Mouse (Mus musculus): ENCODE data around the gene Tmem131. TPM values are rescaled to one million over a fixed set of nuclear protein-coding genes. Genes with fewer than 3 reads are reported as not detected.
A peak's percentile ranks its signal among the peaks of the same experiment; 100 is the strongest.

The Tmem131 gene
- total RNA-seq, 2 experiments from 2014 or later, result 32.9 to 35.9 TPM

DNA sequence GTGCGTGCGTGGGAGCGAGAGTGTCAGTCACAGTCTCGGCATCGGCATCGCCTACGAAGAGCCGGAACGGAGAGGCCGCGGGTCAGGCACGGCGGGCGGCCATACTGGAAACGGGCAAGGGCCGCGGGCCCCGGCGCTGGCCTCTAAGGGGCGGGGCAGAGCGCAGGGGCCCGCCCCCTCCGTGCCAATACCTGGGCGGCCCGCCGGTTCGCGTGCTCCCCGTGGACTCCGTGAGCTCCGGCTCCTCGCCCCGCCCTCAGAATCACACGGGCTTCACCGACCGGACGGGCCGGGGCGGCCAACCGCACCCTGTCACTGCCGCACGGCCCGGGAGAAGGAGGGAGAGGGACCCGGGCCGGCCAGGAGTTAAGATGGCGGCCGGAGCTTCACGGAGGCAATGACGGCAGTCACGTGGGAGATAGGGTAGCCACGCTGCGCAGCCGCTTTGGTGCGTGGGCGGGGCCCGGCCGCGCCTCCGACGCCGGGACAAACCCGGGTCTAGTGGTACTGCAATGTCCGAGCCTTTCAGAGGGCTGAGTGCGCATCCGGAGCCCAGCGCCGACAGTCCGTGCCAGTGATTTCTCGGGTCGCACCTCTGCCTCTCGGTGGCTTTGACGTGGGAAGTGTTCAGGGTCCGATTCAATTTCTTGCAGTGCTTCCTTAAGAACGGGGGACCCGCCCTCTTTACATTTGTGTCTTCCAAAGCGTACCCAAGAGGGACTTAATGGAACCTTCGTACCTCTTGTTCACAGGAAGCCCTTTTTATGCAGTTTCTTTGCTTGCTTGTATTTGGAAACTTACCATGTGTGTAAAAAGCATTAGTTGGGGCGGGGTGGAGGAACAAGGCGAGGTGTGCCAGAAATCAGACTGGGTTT, 3.7 kb downstream of the Tmem131 start:
- intact Hi-C loops (cut with DNase I), result loop anchor here (1.0 to 5.0 kb wide), 7 partner anchors 15 to 138 kb away; partner anchors contain the start of gene Vwa3b
- peak; percentile 91 to 94 for DNase-seq

- DNase-seq, result peak; percentile 37 to 60
- intact Hi-C loops (cut with DNase I), result loop anchor here (2.0 to 5.0 kb wide), 3 partner anchors 14 to 97 kb away; no protein-coding TSS in a partner anchor
Observed at GRCm38 (mm10) chr1:36938801-36939286, 4.6 kb downstream of the Tmem131 start.

GRCm38 (mm10) chr1:36938348-36938747, 5.1 kb downstream of the Tmem131 start:
- DNase-seq, result no peak
- intact Hi-C loops (cut with DNase I), result loop anchor here (2.0 to 5.0 kb wide), 3 partner anchors 14 to 96 kb away; no protein-coding TSS in a partner anchor

DNA sequence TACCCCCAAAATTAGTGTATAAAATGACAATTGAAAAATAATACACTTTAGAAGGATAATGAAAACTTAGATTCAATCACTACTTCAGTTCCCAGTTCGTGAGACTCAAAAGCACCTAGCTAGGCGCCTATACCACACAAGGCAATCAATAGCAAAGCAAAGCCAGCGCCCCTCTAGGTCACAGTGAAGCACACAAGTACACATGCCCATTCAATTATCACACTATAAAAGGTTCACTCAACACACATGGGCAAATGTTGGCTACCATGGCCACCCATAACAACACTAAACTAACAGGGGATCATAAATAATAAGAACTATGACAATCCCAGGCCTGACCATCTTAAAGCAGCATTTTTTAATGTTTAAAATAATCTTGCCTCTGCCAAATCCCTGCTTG, 5.8 kb downstream of the Tmem131 start:
- no peak for DNase-seq
- intact Hi-C loops (cut with DNase I), result loop anchor here (2.0 to 5.0 kb wide), 3 partner anchors 13 to 95 kb away; no protein-coding TSS in a partner anchor

GRCm38 (mm10) chr1:36937015-36937414, 6.5 kb downstream of the Tmem131 start:
- DNase-seq, result no peak
- intact Hi-C loops (cut with DNase I), result loop anchor here (5.0 kb wide), 1 partner anchor 95 kb away; no protein-coding TSS in a partner anchor

DNA sequence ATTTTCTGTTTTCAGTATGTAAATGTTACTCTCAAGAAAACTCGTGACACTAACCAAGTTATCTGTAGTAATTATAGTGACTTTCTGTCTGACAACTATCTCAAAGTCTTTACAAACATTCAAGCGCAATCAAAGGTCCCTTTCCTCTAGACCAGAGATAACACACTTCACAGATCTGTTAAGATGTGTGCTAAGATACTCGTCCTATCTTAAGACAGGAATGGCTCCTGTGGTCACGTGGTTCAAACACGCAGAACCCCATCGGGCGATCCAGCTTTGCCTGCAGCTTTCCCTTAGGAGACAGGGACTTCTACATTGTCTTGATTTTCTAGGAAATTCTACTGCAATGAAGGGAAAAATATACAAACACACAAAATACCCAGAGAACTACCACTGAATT, 6.9 kb downstream of the Tmem131 start:
- no peak for DNase-seq

GRCm38 (mm10) chr1:36934778-36935177, 8.7 kb downstream of the Tmem131 start:
- intact Hi-C loops (cut with DNase I), result loop anchor here (5.0 kb wide), 1 partner anchor 92 kb away; no protein-coding TSS in a partner anchor
- DNase-seq, result no peak

More for the DNA sequence above, 6.9 kb downstream of the Tmem131 start:
- intact Hi-C loops (cut with DNase I), result loop anchor here (5.0 kb wide), 1 partner anchor 94 kb away; no protein-coding TSS in a partner anchor

GRCm38 (mm10) chr1:36933965-36934585, 9.4 kb downstream of the Tmem131 start:
- intact Hi-C loops (cut with DNase I), result no loop called here
- no peak for DNase-seq

- no peak for DNase-seq
- intact Hi-C loops (cut with DNase I), result no loop called here
Observed at GRCm38 (mm10) chr1:36932231-36932630, 11.2 kb downstream of the Tmem131 start.

DNA sequence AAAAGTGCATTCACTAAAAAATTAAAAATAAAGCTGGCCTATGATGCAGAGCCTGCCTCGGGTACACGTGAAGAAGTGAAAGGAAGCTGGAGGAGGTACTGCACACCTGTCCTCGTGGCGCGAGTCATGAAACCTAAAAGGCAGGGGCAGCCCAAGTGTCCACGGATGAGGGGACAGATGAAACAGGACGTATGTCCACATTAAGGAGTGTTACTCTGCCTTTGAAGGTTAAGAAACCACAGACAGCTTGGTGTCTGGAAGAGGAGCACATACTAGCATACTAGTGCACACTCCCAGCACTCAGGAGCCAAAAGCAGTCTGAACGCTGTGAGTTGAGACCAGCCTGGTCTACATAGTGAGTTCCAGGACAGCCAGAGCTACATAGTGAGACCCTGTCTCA, 12.6 kb downstream of the Tmem131 start:
- DNase-seq, result no peak
- intact Hi-C loops (cut with DNase I), result no loop called here

- no peak for DNase-seq
- intact Hi-C loops (cut with DNase I), result no loop called here
Observed at GRCm38 (mm10) chr1:36929996-36930395, 13.5 kb downstream of the Tmem131 start.

DNA sequence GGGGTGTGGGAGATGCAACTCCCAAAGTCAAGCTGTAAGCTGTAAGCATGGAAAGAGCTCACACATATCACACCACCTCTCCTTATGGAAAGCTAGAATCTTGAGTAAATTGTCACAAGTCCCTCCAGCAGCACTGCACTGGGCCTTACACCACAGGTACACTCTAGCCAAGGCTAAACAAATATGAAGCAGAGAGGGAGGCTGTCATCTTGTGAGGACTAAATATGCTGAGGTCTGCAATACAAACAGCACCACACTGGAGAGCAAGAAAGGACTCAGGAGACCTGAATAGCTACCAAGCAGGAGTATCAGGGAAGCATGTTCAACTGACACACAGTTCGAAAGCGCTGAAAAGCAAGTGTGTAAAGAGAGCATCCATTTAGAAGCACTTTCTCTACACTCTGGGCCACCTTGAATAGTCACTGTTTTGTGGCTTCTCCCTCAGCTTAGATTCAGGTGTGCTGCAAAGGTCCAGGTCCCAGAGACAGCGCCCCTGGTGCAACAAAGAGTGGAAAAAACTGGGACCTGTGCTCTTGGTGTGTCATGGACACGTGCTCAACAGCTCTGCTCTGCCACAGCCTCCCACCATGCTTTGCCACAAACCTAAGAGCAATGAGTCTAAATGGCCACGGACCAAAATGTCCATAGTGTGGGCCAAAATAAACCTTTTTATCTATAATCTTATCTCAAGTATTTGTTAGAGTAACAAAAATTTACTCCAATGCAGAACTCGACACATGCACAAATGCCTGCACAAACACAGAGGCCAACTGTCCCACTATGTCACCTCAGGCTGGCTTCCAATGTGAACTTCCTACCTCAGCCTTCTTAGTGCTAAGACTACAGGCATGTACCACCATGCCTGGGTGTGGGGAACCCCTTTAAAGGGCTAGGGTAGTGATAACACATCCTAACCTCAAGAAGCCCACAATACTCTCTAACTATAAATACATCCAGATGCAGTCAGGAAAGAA, 14.8 kb downstream of the Tmem131 start:
- intact Hi-C loops (cut with DNase I), result no loop called here
- no peak for DNase-seq

- intact Hi-C loops (cut with DNase I), result no loop called here
- no peak for DNase-seq
Observed at GRCm38 (mm10) chr1:36927569-36927968, 15.9 kb downstream of the Tmem131 start.

DNA sequence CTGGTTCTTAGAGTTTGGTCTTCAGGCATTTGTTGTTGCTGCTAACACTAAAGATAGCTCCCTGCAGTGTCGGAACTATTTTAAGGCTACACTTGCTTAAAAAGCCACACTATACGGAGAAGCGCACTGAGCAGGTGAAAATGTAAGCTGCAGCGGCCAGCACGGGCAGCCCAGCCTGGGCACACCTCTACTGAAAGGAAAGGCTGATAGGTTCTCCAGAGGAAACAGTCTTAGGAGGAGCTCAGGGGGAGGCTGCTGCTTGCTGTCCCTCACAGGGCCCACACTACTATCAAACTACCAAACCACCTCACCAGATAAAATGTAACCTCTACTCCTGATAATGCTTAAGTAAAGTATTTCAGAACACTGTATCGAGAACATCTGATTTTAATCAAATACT, 16.7 kb downstream of the Tmem131 start:
- no peak for DNase-seq
- intact Hi-C loops (cut with DNase I), result no loop called here

- intact Hi-C loops (cut with DNase I), result no loop called here
- DNase-seq, result no peak
Observed at GRCm38 (mm10) chr1:36926246-36926645, 17.2 kb downstream of the Tmem131 start.

DNA sequence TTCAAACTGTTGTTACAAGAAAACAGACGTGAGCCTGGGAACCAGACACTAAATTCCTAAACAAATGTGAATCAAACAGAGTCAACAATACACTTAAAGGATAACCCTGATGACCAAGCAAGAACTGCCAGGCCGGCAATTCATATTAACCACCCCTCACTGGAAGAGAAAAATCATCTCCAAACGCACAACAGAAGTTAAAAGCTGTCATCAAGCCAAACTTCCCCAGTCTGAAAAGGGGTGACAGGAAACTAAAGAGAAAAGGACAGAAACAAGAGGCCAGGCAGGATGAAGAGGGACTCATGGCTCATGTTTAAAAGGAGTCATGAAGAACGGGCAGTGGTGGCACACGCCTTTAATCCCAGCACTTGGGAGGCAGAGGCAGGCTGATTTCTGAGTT, 17.7 kb downstream of the Tmem131 start:
- no peak for DNase-seq
- intact Hi-C loops (cut with DNase I), result loop anchor here (2.0 kb wide), 2 partner anchors 13 to 43 kb away; no protein-coding TSS in a partner anchor

DNA sequence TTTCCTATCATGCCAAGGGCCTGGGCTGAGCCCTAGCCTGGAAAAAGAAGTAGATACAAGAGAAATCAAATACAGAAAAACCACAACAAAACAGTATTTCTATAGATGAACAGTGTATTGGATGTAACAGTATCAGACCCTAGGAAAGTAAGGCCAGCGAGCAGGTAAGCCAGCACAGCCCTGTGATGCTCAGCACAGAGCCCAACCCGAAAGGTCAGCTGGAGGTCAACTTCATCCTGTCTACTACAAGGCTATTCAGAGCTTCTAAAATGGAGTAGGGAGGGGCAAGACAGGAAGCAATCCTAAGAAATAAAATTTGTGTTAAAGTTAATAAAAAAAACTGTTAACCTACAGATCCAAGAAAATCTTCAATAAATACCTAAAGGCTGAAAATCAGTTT, 18.6 kb downstream of the Tmem131 start:
- DNase-seq, result no peak
- intact Hi-C loops (cut with DNase I), result loop anchor here (2.0 to 5.0 kb wide), 3 partner anchors 14 to 63 kb away; no protein-coding TSS in a partner anchor

- intact Hi-C loops (cut with DNase I), result loop anchor here (2.0 to 5.0 kb wide), 3 partner anchors 15 to 62 kb away; no protein-coding TSS in a partner anchor
- DNase-seq, result no peak
Observed at GRCm38 (mm10) chr1:36923911-36924310, 19.6 kb downstream of the Tmem131 start.

- no peak for DNase-seq
- intact Hi-C loops (cut with DNase I), result loop anchor here (5.0 kb wide), 1 partner anchor 61 kb away; no protein-coding TSS in a partner anchor
Observed at GRCm38 (mm10) chr1:36922623-36923421, 20.6 kb downstream of the Tmem131 start.
